Mouse (Mus musculus): Measurements from ENCODE around the gene Nap1l3.

Nap1l3 gene

DNA sequence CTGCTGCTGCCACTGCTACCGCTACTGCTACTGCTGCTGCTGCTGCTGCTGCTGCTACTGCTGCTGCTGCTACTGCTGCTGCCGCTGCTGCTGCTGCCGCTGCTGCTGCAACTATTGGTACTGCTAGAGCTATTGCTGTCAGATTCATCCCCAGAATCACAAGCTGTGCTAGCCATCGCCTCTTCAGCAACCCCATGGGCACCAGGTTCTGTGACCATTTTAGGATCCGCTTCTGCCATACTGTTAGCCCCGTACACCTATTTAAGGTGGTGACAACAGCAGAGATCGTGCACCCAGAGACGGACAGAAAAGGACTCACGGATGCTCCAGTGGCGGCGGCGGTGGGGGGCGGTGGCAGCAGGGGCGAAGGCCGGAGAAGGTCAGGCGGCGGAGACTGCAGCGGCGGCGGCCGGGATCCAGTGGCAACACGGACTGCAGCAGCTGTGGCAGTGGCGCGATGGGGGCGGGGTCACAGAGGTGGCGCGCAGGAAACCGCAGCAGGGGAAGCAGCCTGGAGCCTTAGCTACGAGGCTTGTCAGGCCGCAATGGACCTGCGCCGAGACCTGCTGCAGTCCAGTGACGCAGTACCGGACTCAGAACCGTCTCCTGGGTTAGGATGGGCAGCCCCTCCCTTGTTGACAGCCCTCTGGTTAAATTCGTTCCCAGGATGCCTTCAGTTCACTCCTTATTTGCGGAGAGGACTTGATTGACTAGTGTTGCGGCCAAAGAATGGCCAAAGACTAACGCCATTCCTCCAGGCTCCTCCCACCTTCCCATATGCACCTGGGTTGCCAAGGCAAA lies at the start of gene Nap1l3:
TSS of gene Nap1l3 (minus strand) at position 621 of the 801 bp plus-strand sequence.
- DNase-seq: peak; percentile 73 to 82

DNA sequence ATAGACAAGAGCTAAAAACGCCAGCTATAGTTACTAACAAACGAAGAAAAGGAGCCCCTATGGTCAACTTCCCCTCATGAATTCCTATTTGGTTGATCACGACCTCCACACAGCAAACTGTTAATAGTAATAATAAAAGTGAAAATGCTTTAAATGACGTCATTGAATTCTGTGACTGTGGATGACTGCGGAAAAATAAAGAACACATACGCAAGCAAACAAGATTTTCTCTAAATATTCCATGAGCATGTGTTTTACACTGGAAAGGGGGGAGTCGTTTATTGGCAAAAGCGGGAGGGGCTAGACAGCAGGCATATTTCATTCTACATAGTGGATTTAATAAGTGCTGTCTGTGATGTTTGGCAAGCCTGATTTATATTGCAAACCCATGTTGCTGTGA lies 451 bp upstream of the Nap1l3 start:
- no peak for DNase-seq

Measured in lung, adult 18-20 months (tissue).